ENCODE assay signal across 8 mouse cellular contexts in the genomic region with DNA sequence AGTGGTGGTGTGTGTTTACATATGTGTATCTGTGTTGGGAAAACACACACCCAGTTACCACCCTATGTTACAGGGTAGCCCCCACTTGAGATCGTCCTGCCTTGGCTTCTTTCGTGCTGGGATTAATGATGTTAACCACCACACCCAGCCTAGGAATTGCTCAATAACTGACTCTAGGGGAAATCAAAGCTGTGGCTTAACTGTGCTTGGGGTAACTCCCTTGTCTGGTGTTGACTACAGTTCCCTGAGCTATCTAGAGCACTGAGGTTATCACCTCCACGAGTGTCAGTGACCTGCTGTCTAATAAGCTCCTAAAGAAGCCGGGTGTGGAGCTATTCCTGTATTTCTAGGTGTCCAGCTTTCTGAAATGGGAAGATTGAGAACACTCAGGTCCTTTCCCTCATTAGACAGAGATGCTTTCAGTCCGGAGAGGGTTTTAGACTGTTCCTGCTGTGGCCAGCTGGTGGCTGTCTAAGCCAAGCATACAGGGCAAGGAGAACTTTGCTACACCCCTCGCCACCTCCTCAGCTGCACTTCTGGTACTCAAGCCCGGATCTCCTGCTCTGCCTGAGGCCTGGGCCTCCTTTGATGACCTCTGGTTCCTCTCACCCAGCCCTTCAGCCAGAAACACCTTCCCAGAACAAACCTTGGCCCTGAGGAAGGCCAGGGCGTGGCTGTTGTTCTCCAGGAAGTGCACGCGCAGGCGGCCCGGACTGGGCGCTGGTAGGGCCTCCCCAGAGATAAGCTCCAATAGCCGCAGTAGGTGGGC. TPM values are rescaled to one million over a fixed set of nuclear protein-coding genes. Genes with fewer than 3 reads are reported as not detected.
DNase-seq lines count a peak whose midpoint lies in the region; ATAC-seq and TF ChIP-seq lines count a peak whose summit lies in the region.

No protein-coding gene starts in this region.

- H3K4me3 ChIP-seq in forebrain, postnatal 0 days (ENCODE audit: low read depth, low read length), result no peak overlapping the region
- no peak overlapping the region for H3K4me3 ChIP-seq in forebrain, embryonic 12.5 days (replicated peaks)
- no peak overlapping the region for H3K4me3 ChIP-seq in C2C12 (ENCODE audit: insufficient read depth, poor library complexity, severe bottlenecking)
- no peak overlapping the region for H3K4me3 ChIP-seq in embryonic fibroblast, embryonic 13.5 days (ENCODE audit: insufficient read depth, low read length)
- H3K4me3 ChIP-seq in small intestine, adult 2 months (ENCODE audit: low read depth, low read length), result no peak overlapping the region
- H3K4me3 ChIP-seq in midbrain, embryonic 13.5 days (replicated peaks), result no peak overlapping the region

- no peaks in the 10 kb centered on the region for H3K4me1 ChIP-seq in forebrain, postnatal 0 days (ENCODE audit: insufficient read depth)
- H3K4me1 ChIP-seq in forebrain, embryonic 12.5 days, result no peaks in the 10 kb centered on the region
- H3K4me1 ChIP-seq in embryonic fibroblast, embryonic 13.5 days (ENCODE audit: control insufficient read depth, insufficient read depth, low read length), result no peaks in the 10 kb centered on the region
- H3K4me1 ChIP-seq in small intestine, adult 2 months (ENCODE audit: control insufficient read depth, insufficient read depth, insufficient read length, low read length), result peaks cover 20% of the 10 kb centered on the region
- H3K4me1 ChIP-seq in midbrain, embryonic 13.5 days (replicated peaks), result no peaks in the 10 kb centered on the region

- no peak for ATAC-seq in forebrain, postnatal 0 days
- ATAC-seq in forebrain, embryonic 12.5 days (ENCODE audit: low FRiP score), result no peak
- ATAC-seq in midbrain, embryonic 13.5 days, result no peak

- no peak for TF ChIP-seq POLR2A in embryonic fibroblast, embryonic 13.5 days (IDR thresholded peaks at IDR 0.05; ENCODE audit: low read depth, low read length)
- no peak for TF ChIP-seq POLR2A in small intestine, adult 2 months (IDR thresholded peaks at IDR 0.05; ENCODE audit: low read depth, low read length)

- 77% methylated on average over 14 of the region's 14 CpGs for WGBS in forebrain, postnatal 0 days
- 81% methylated on average over 14 of the region's 14 CpGs for whole genome bisulfite sequencing in forebrain, embryonic 12.5 days
- WGBS in small intestine, adult 2 months, result 25% methylated on average over 14 of the region's 14 CpGs
- 76% methylated on average over 14 of the region's 14 CpGs for WGBS in midbrain, embryonic 13.5 days

- no peaks in the 10 kb centered on the region for H3K9me3 ChIP-seq in forebrain, postnatal 0 days (ENCODE audit: low read length)
- H3K9me3 ChIP-seq in forebrain, embryonic 12.5 days, result no peaks in the 10 kb centered on the region
- H3K9me3 ChIP-seq in midbrain, embryonic 13.5 days, result no peaks in the 10 kb centered on the region

- no peaks in the 10 kb centered on the region for H3K79me2 ChIP-seq in C2C12 (ENCODE audit: control insufficient read depth, insufficient read depth)

- H3K27me3 ChIP-seq in forebrain, postnatal 0 days (ENCODE audit: insufficient read depth, low read length), result no peaks in the 10 kb centered on the region
- 0 out of 2 replicates have a peak, but pooled peaks cover 3% of the 10 kb centered on the region for H3K27me3 ChIP-seq in forebrain, embryonic 12.5 days
- no peaks in the 10 kb centered on the region for H3K27me3 ChIP-seq in C2C12 (ENCODE audit: control insufficient read depth, insufficient read depth, insufficient read length)
- H3K27me3 ChIP-seq in small intestine, adult 2 months (ENCODE audit: control insufficient read depth, insufficient read depth, low read length), result no peaks in the 10 kb centered on the region
- no peaks in the 10 kb centered on the region for H3K27me3 ChIP-seq in midbrain, embryonic 13.5 days

- no peak overlapping the region for H3K4me2 ChIP-seq in forebrain, postnatal 0 days (ENCODE audit: low read depth)
- no peak overlapping the region for H3K4me2 ChIP-seq in forebrain, embryonic 12.5 days
- H3K4me2 ChIP-seq in midbrain, embryonic 13.5 days (replicated peaks), result no peak overlapping the region

- DNase-seq in forebrain, postnatal 0 days, result no peak
- peak; percentile 60 for DNase-seq in kidney, postnatal 14 days
- no peak for DNase-seq in MN1 (ENCODE audit: low spot score)

- no peaks in the 10 kb centered on the region for H3K79me3 ChIP-seq in C2C12 (ENCODE audit: low read depth)

- no peak overlapping the region for H3K27ac ChIP-seq in forebrain, postnatal 0 days (ENCODE audit: low read depth, low read length)
- no peak overlapping the region for H3K27ac ChIP-seq in forebrain, embryonic 12.5 days
- H3K27ac ChIP-seq in embryonic fibroblast, embryonic 13.5 days (ENCODE audit: insufficient read depth, low read length), result no peak overlapping the region
- peak overlapping the region; percentile 35; the same call in 1 of the 2 replicates for H3K27ac ChIP-seq in small intestine, adult 2 months (ENCODE audit: insufficient read depth, low read depth, low read length)
- H3K27ac ChIP-seq in midbrain, embryonic 13.5 days, result no peak overlapping the region

- no peak overlapping the region for H3K9ac ChIP-seq in forebrain, postnatal 0 days
- no peak overlapping the region for H3K9ac ChIP-seq in forebrain, embryonic 12.5 days
- no peak overlapping the region for H3K9ac ChIP-seq in midbrain, embryonic 13.5 days (replicated peaks)

- H3K36me3 ChIP-seq in forebrain, postnatal 0 days (ENCODE audit: insufficient read depth), result no peaks in the 10 kb centered on the region
- no peaks in the 10 kb centered on the region for H3K36me3 ChIP-seq in forebrain, embryonic 12.5 days (replicated peaks)
- peaks cover 6% of the 10 kb centered on the region for H3K36me3 ChIP-seq in C2C12 (ENCODE audit: control insufficient read depth, insufficient read depth)
- H3K36me3 ChIP-seq in small intestine, adult 2 months (ENCODE audit: control insufficient read depth, insufficient read depth, low read length), result peaks cover 2% of the 10 kb centered on the region; the same call in 1 of the 2 replicates
- H3K36me3 ChIP-seq in midbrain, embryonic 13.5 days, result no peaks in the 10 kb centered on the region

- no peak overlapping the region for H3ac ChIP-seq in C2C12 (ENCODE audit: control insufficient read depth, insufficient read length, low read depth)

- TF ChIP-seq CTCF in forebrain, postnatal 0 days (IDR thresholded peaks at IDR 0.05; ENCODE audit: low read depth), result peak; percentile 53; the same call in 1 of the 2 replicates
- TF ChIP-seq CTCF in C2C12 (IDR thresholded peaks at IDR 0.05; ENCODE audit: control insufficient read depth, insufficient read depth, insufficient read length), result peak; percentile 66
- TF ChIP-seq CTCF in embryonic fibroblast, embryonic 13.5 days (IDR thresholded peaks at IDR 0.05; ENCODE audit: borderline replicate concordance, insufficient read depth, low read length), result peak; percentile 68; the same call in 1 of the 2 replicates
- peak; percentile 44; the same call in 1 of the 2 replicates for TF ChIP-seq CTCF in small intestine, adult 2 months (IDR thresholded peaks at IDR 0.05; ENCODE audit: extremely low read depth, insufficient read length, insufficient replicate concordance, low read depth, low read length)

TF ChIP-seq in C2C12, 6 proteins besides CTCF, POLR2A, EP300 and RAD21:
- TF ChIP-seq MAX (IDR thresholded peaks at IDR 0.05) (no peak), MYOG (IDR thresholded peaks at IDR 0.05; ENCODE audit: control insufficient read depth, extremely low read depth, insufficient read length) (no peak), USF1 (IDR thresholded peaks at IDR 0.05; ENCODE audit: low read depth) (no peak)

RNA-seq across cellular contexts. Expression of a gene that starts 51.6 kb away (rescaled TPM):
- 8.5 and 11.1 TPM in 2 replicates for total RNA-seq in forebrain, postnatal 0 days (2014; rRNA removed)
- 0.13 and 0.48 TPM in 2 replicates for polyA plus RNA-seq in forebrain, postnatal 0 days (2015; fragmentation: Nextera tagmentation; extraction: Ambion mirVana)
- 3.4 and 3.6 TPM in 2 replicates for polyA plus RNA-seq in forebrain, embryonic 12.5 days (2016; fragmentation: Nextera tagmentation; extraction: Ambion mirVana)
- 0.56 TPM for polyA plus RNA-seq in C2C12 (2012; fragmentation: generic; extraction: Trizol)
- polyA plus RNA-seq in embryonic fibroblast, embryonic 13.5 days (2011; ENCODE audit: insufficient read length, low read depth, missing spikeins), result 1.9 and 3.7 TPM in 2 replicates
- polyA plus RNA-seq in small intestine, adult 2 months (2012; rRNA removed), result 0.74 and 3.3 TPM in 2 replicates
- polyA plus RNA-seq in midbrain, embryonic 13.5 days (2015; fragmentation: Nextera tagmentation; extraction: Ambion mirVana), result 4.6 and 5.4 TPM in 2 replicates

RNA-seq across cellular contexts. Expression of a gene that starts 57.5 kb away (rescaled TPM):
- total RNA-seq in forebrain, postnatal 0 days (2014; rRNA removed), result 4.3 and 7.5 TPM in 2 replicates
- polyA plus RNA-seq in forebrain, postnatal 0 days (2015; fragmentation: Nextera tagmentation; extraction: Ambion mirVana), result 0.72 and 1.2 TPM in 2 replicates
- 6.9 and 7.3 TPM in 2 replicates for polyA plus RNA-seq in forebrain, embryonic 12.5 days (2016; fragmentation: Nextera tagmentation; extraction: Ambion mirVana)
- 0.73 TPM for polyA plus RNA-seq in C2C12 (2012; fragmentation: generic; extraction: Trizol)
- polyA plus RNA-seq in embryonic fibroblast, embryonic 13.5 days (2011; ENCODE audit: insufficient read length, low read depth, missing spikeins), result 0.53 and 3.4 TPM in 2 replicates
- 1.1 and 2.8 TPM in 2 replicates for polyA plus RNA-seq in small intestine, adult 2 months (2012; rRNA removed)
- polyA plus RNA-seq in midbrain, embryonic 13.5 days (2015; fragmentation: Nextera tagmentation; extraction: Ambion mirVana), result 5.7 and 5.8 TPM in 2 replicates

RNA-seq across cellular contexts. Expression of a gene that starts 57.5 kb away (rescaled TPM):
- 12.7 and 14.6 TPM in 2 replicates for total RNA-seq in forebrain, postnatal 0 days (2014; rRNA removed)
- polyA plus RNA-seq in forebrain, postnatal 0 days (2015; fragmentation: Nextera tagmentation; extraction: Ambion mirVana), result 16.4 and 16.9 TPM in 2 replicates
- polyA plus RNA-seq in forebrain, embryonic 12.5 days (2016; fragmentation: Nextera tagmentation; extraction: Ambion mirVana), result 19.3 and 20.2 TPM in 2 replicates
- polyA plus RNA-seq in C2C12 (2012; fragmentation: generic; extraction: Trizol), result 8.1 TPM
- 4.4 and 6.3 TPM in 2 replicates for polyA plus RNA-seq in embryonic fibroblast, embryonic 13.5 days (2011; ENCODE audit: insufficient read length, low read depth, missing spikeins)
- 1.3 and 6.8 TPM in 2 replicates for polyA plus RNA-seq in small intestine, adult 2 months (2012; rRNA removed)
- 26.0 and 26.5 TPM in 2 replicates for polyA plus RNA-seq in midbrain, embryonic 13.5 days (2015; fragmentation: Nextera tagmentation; extraction: Ambion mirVana)
